Mouse (Mus musculus): Measurements from ENCODE around the gene Bok. TPM values are rescaled to one million over a fixed set of nuclear protein-coding genes. Genes with fewer than 3 reads are reported as not detected.

Bok gene
- polyA plus RNA-seq, 1 experiment, result 37.8 TPM

- Histone ChIP-seq H3K79me2 (ENCODE audit: control insufficient read depth, insufficient read depth) (peaks cover 20% of the 10 kb centered on the region), H3K4me3 (no peak overlapping the region), H3K4me2 (ENCODE audit: low read depth) (no peak overlapping the region), H3K27me3 (ENCODE audit: control insufficient read depth, insufficient read depth, insufficient read length) (no peaks in the 10 kb centered on the region), H3K36me3 (ENCODE audit: control insufficient read depth, insufficient read depth) (no peaks in the 10 kb centered on the region), H3ac (ENCODE audit: control insufficient read depth, insufficient read length) (no peak overlapping the region)
- TF ChIP-seq POLR2A (IDR thresholded peaks at IDR 0.05; ENCODE audit: insufficient read length, low read depth), result no peak
- no peak for TF ChIP-seq SRF (IDR thresholded peaks at IDR 0.05; ENCODE audit: control insufficient read depth, insufficient read length, low read depth)
- no peak for TF ChIP-seq MYOG (IDR thresholded peaks at IDR 0.05; ENCODE audit: control insufficient read depth in 1 of 3, insufficient read depth in 1 of 3, insufficient read length in 2 of 3, low read depth in 2 of 3)
- no peak for TF ChIP-seq POLR2AphosphoS2 (IDR thresholded peaks at IDR 0.05; ENCODE audit: insufficient read length, low read depth)
- TF ChIP-seq TCF12 (IDR thresholded peaks at IDR 0.05; ENCODE audit: insufficient read depth, poor library complexity, severe bottlenecking), result no peak
- TF ChIP-seq MYOD1 (IDR thresholded peaks at IDR 0.05; ENCODE audit: control insufficient read depth in 1 of 3, insufficient read length in 2 of 3, low read depth in 2 of 3), result no peak
- no peak for TF ChIP-seq USF1 (IDR thresholded peaks at IDR 0.05; ENCODE audit: low read depth)
- TF ChIP-seq CEBPB (IDR thresholded peaks at IDR 0.05; ENCODE audit: insufficient read depth, poor library complexity, severe bottlenecking), result no peak
- no peak for TF ChIP-seq MAX (IDR thresholded peaks at IDR 0.05; ENCODE audit: low read depth)
- no peak for TF ChIP-seq REST (IDR thresholded peaks at IDR 0.05; ENCODE audit: insufficient read depth, insufficient read length)
- TF ChIP-seq E2F4 (IDR thresholded peaks at IDR 0.05; ENCODE audit: insufficient read depth), result no peak
- no peak for TF ChIP-seq TCF3 (IDR thresholded peaks at IDR 0.05; ENCODE audit: insufficient read length, low read depth)
Measured at GRCm38 (mm10) chr1:93741987-93742386, 56.5 kb downstream of the Bok start.

GRCm38 (mm10) chr1:93742910-93743309 is 57.5 kb downstream of the Bok start:
- Histone ChIP-seq H3K4me2 (ENCODE audit: low read depth) (no peak overlapping the region), H3ac (ENCODE audit: control insufficient read depth, insufficient read length) (no peak overlapping the region), H3K27me3 (ENCODE audit: control insufficient read depth, insufficient read depth, insufficient read length) (no peaks in the 10 kb centered on the region), H3K36me3 (ENCODE audit: control insufficient read depth, insufficient read depth) (no peaks in the 10 kb centered on the region), H3K4me3 (no peak overlapping the region), H3K79me2 (ENCODE audit: control insufficient read depth, insufficient read depth) (peaks cover 20% of the 10 kb centered on the region)
- TF ChIP-seq POLR2AphosphoS2 (IDR thresholded peaks at IDR 0.05; ENCODE audit: insufficient read length, low read depth) (no peak), POLR2A (IDR thresholded peaks at IDR 0.05; ENCODE audit: insufficient read length, low read depth) (no peak), USF1 (IDR thresholded peaks at IDR 0.05; ENCODE audit: low read depth) (no peak), TCF3 (IDR thresholded peaks at IDR 0.05; ENCODE audit: insufficient read length, low read depth) (no peak), REST (IDR thresholded peaks at IDR 0.05; ENCODE audit: insufficient read depth, insufficient read length) (no peak), MAX (IDR thresholded peaks at IDR 0.05; ENCODE audit: low read depth) (no peak), MYOD1 (IDR thresholded peaks at IDR 0.05; ENCODE audit: control insufficient read depth in 1 of 3, insufficient read length in 2 of 3, low read depth in 2 of 3) (no peak), MYOG (IDR thresholded peaks at IDR 0.05; ENCODE audit: control insufficient read depth in 1 of 3, insufficient read depth in 1 of 3, insufficient read length in 2 of 3, low read depth in 2 of 3) (no peak), E2F4 (IDR thresholded peaks at IDR 0.05; ENCODE audit: insufficient read depth) (no peak), TCF12 (IDR thresholded peaks at IDR 0.05; ENCODE audit: insufficient read depth, poor library complexity, severe bottlenecking) (no peak), SRF (IDR thresholded peaks at IDR 0.05; ENCODE audit: control insufficient read depth, insufficient read length, low read depth) (no peak), CEBPB (IDR thresholded peaks at IDR 0.05; ENCODE audit: insufficient read depth, poor library complexity, severe bottlenecking) (no peak)

Other genes starting within 250 kb of the Bok start
- gene Hdlbp, start 206.8 kb upstream of the Bok start, polyA plus RNA-seq (2012; fragmentation: generic; extraction: Trizol), result 154 TPM
- 3.1 TPM for gene Farp2, start 173.6 kb upstream of the Bok start, polyA plus RNA-seq (2012; fragmentation: generic; extraction: Trizol)
- gene Stk25, start 27.0 kb upstream of the Bok start, polyA plus RNA-seq (2012; fragmentation: generic; extraction: Trizol), result 119 TPM
- 49.9 TPM for gene Atg4b, start 65.8 kb downstream of the Bok start, polyA plus RNA-seq (2012; fragmentation: generic; extraction: Trizol)
- 52.9 TPM for gene Thap4, start 69.2 kb downstream of the Bok start, polyA plus RNA-seq (2012; fragmentation: generic; extraction: Trizol)
- 81.4 TPM for gene Dtymk, start 116.3 kb downstream of the Bok start, polyA plus RNA-seq (2012; fragmentation: generic; extraction: Trizol)
- 3.3 TPM for gene Ing5, start 118.3 kb downstream of the Bok start, polyA plus RNA-seq (2012; fragmentation: generic; extraction: Trizol)
- gene D2hgdh, start 139.2 kb downstream of the Bok start, polyA plus RNA-seq (2012; fragmentation: generic; extraction: Trizol), result 7.6 TPM
- 0.14 TPM for gene Gal3st2, start 175.6 kb downstream of the Bok start, polyA plus RNA-seq (2012; fragmentation: generic; extraction: Trizol)
- not detected for gene Gal3st2b, start 232.7 kb downstream of the Bok start, polyA plus RNA-seq (2012; fragmentation: generic; extraction: Trizol)